Mouse (Mus musculus): Measurements from ENCODE around the gene Slc38a11.

- TF ChIP-seq CTCF (IDR thresholded peaks at IDR 0.05; ENCODE audit: borderline replicate concordance, control insufficient read depth, extremely low read depth, insufficient read depth, low read length, poor library complexity) (no peak), POLR2A (IDR thresholded peaks at IDR 0.05; ENCODE audit: control insufficient read depth, extremely low read depth, insufficient read depth, low read length, poor library complexity) (no peak)
Measured at GRCm38 (mm10) chr2:65273910-65274309, 89.9 kb downstream of the Slc38a11 start.

All from thymus, adult 2 months (tissue).